Mouse (Mus musculus): Measurements from ENCODE around the gene Cbln4. TPM values are rescaled to one million over a fixed set of nuclear protein-coding genes. Genes with fewer than 3 reads are reported as not detected.

The Cbln4 gene
- total RNA-seq, 2 experiments from 2014 or later: not detected

- no peak for ATAC-seq (replicated peaks; ENCODE audit: low FRiP score, low TSS enrichment, poor library complexity, severe bottlenecking)
Observed at GRCm38 (mm10) chr2:171986686-171987085, 56.6 kb downstream of the Cbln4 start.

Other genes with a start within 250 kb of the Cbln4 start
- gene Mc3r, start 205.0 kb upstream of the Cbln4 start, total RNA-seq (2014; fragmentation: Nextera tagmentation): not detected in 2 replicates
- not detected in 2 replicates for gene Mc3r, start 205.0 kb upstream of the Cbln4 start, total RNA-seq (2017)